In the genomic region with DNA sequence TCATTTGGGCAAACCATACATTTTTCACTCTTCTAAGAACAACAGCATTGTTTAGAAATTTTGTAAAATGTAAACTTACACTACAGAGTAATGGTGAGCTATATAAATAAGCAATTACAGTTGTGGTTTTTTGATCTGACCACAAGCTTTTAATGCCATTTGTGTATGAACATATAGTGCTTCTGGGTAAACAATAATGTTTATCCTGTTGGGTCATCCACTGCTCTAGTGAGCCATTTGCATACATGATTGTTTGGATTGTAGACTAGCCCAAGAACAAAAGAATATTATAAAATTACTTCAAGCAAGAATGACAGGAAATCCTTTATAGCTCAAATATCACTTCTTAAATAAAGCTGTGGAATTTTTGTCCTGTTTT, we compare ENCODE assay signal across 12 mouse cellular contexts.
DNase-seq lines count a peak whose midpoint lies in the region; ATAC-seq and TF ChIP-seq lines count a peak whose summit lies in the region.
"Had no signal": no experiment of that assay in that cellular context is flagged by ENCODE, and none has a peak within 500 bp of the region (broad histone marks: within the 10 kb centered on the region; RNA-seq: fewer than 3 reads in every experiment).

No protein-coding gene starts in this region.

- no peaks in the 10 kb centered on the region for H3K79me2 ChIP-seq in myocyte (ENCODE audit: control insufficient read depth, insufficient read depth)

- no peak for TF ChIP-seq POLR2A in myocyte (IDR thresholded peaks at IDR 0.05; ENCODE audit: insufficient read length, low read depth)

- no peak for DNase-seq in heart, embryonic 10.5 days (ENCODE audit: low spot score)
- DNase-seq in heart, adult 18-20 months: no peak
- no peak for DNase-seq in kidney, postnatal 0 days (ENCODE audit: low spot score)
- no peak for DNase-seq in kidney, adult 9 months
- DNase-seq in midbrain, postnatal 0 days (ENCODE audit: low spot score): no peak
- DNase-seq in layer of hippocampus, postnatal 14 days (ENCODE audit: low spot score in 2 of 2): no peak
- DNase-seq: cerebellum, adult 9-10 months; right cerebral cortex, postnatal 14 days; thymus, postnatal 4 days had no signal

- no peaks in the 10 kb centered on the region for H3K36me3 ChIP-seq in heart, embryonic 10.5 days
- H3K36me3 ChIP-seq in kidney, postnatal 0 days (ENCODE audit: insufficient read depth, low read length): no peaks in the 10 kb centered on the region
- H3K36me3 ChIP-seq in midbrain, embryonic 15.5 days (replicated peaks): no peaks in the 10 kb centered on the region
- H3K36me3 ChIP-seq in midbrain, postnatal 0 days (ENCODE audit: insufficient read depth, low read length): no peaks in the 10 kb centered on the region
- no peaks in the 10 kb centered on the region for H3K36me3 ChIP-seq in myocyte (ENCODE audit: control insufficient read depth, insufficient read depth)

- H3K4me3 ChIP-seq in heart, embryonic 10.5 days: no peak overlapping the region
- H3K4me3 ChIP-seq in kidney, postnatal 0 days (replicated peaks; ENCODE audit: low read depth, low read length): no peak overlapping the region
- no peak overlapping the region for H3K4me3 ChIP-seq in midbrain, embryonic 15.5 days
- H3K4me3 ChIP-seq in midbrain, postnatal 0 days (ENCODE audit: low read depth, low read length): no peak overlapping the region
- H3K4me3 ChIP-seq in myocyte: no peak overlapping the region

- H3K4me2 ChIP-seq in kidney, postnatal 0 days (ENCODE audit: low read length): peak overlapping the region; percentile 54
- peak overlapping the region; percentile 42; the same call in 1 of the 2 replicates for H3K4me2 ChIP-seq in midbrain, embryonic 15.5 days
- H3K4me2 ChIP-seq in midbrain, postnatal 0 days (ENCODE audit: low read depth, low read length, poor library complexity, severe bottlenecking): no peak overlapping the region
- H3K4me2 ChIP-seq in myocyte (ENCODE audit: low read depth): peak overlapping the region; percentile 37

- H3ac ChIP-seq in myocyte (ENCODE audit: control insufficient read depth, insufficient read length): no peak overlapping the region

- no peaks in the 10 kb centered on the region for H3K27me3 ChIP-seq in heart, embryonic 10.5 days (ENCODE audit: insufficient read depth, poor library complexity, severe bottlenecking)
- no peaks in the 10 kb centered on the region for H3K27me3 ChIP-seq in kidney, postnatal 0 days (ENCODE audit: insufficient read depth, low read length)
- H3K27me3 ChIP-seq in midbrain, embryonic 15.5 days (replicated peaks): no peaks in the 10 kb centered on the region
- no peaks in the 10 kb centered on the region for H3K27me3 ChIP-seq in midbrain, postnatal 0 days (ENCODE audit: insufficient read depth, low read length)
- no peaks in the 10 kb centered on the region for H3K27me3 ChIP-seq in myocyte (ENCODE audit: control insufficient read depth, insufficient read depth, insufficient read length)

- ATAC-seq in kidney, postnatal 0 days (replicated peaks; ENCODE audit: low FRiP score, low read depth): no peak
- ATAC-seq in midbrain, embryonic 15.5 days (replicated peaks): no peak
- ATAC-seq in midbrain, postnatal 0 days (ENCODE audit: low FRiP score): no peak
- ATAC-seq: activated CD4-positive, CD25-positive, alpha-beta regulatory T cell, adult 4 months had no signal

- peak overlapping the region; percentile 85 for H3K27ac ChIP-seq in heart, embryonic 10.5 days
- H3K27ac ChIP-seq in kidney, postnatal 0 days: no peak overlapping the region
- no peak overlapping the region for H3K27ac ChIP-seq in midbrain, embryonic 15.5 days
- H3K27ac ChIP-seq in midbrain, postnatal 0 days (ENCODE audit: low read depth, low read length): no peak overlapping the region

- H3K9ac ChIP-seq in kidney, postnatal 0 days (ENCODE audit: low read depth, low read length): no peak overlapping the region
- H3K9ac ChIP-seq in midbrain, embryonic 15.5 days: no peak overlapping the region
- H3K9ac ChIP-seq in midbrain, postnatal 0 days (replicated peaks; ENCODE audit: low read length, poor library complexity, severe bottlenecking): no peak overlapping the region

- H3K4me1 ChIP-seq in heart, embryonic 10.5 days: peaks cover 20% of the 10 kb centered on the region
- 0 out of 2 replicates have a peak, but pooled peaks cover 5% of the 10 kb centered on the region for H3K4me1 ChIP-seq in kidney, postnatal 0 days (replicated peaks; ENCODE audit: insufficient read depth, low read length)
- H3K4me1 ChIP-seq in midbrain, embryonic 15.5 days: peaks cover 13% of the 10 kb centered on the region
- H3K4me1 ChIP-seq in midbrain, postnatal 0 days (ENCODE audit: insufficient read depth, low read length): peaks cover 3% of the 10 kb centered on the region; the same call in 1 of the 2 replicates

- no peak for TF ChIP-seq CTCF in kidney, postnatal 0 days (IDR thresholded peaks at IDR 0.05; ENCODE audit: low read depth)
- no peak for TF ChIP-seq CTCF in midbrain, postnatal 0 days (IDR thresholded peaks at IDR 0.05)

- H3K9me3 ChIP-seq in heart, embryonic 10.5 days: no peaks in the 10 kb centered on the region
- H3K9me3 ChIP-seq in kidney, postnatal 0 days (replicated peaks; ENCODE audit: low read length): no peaks in the 10 kb centered on the region
- H3K9me3 ChIP-seq in midbrain, embryonic 15.5 days: no peaks in the 10 kb centered on the region
- no peaks in the 10 kb centered on the region for H3K9me3 ChIP-seq in midbrain, postnatal 0 days (ENCODE audit: low read length)

TF ChIP-seq in myocyte, 11 proteins besides CTCF, POLR2A, EP300 and RAD21:
- TF ChIP-seq MYOG (IDR thresholded peaks at IDR 0.05; ENCODE audit: control insufficient read depth in 1 of 3, insufficient read depth in 1 of 3, insufficient read length in 2 of 3, low read depth in 2 of 3): no peak
- TF ChIP-seq REST (IDR thresholded peaks at IDR 0.05; ENCODE audit: insufficient read depth, insufficient read length): no peak
- TF ChIP-seq MAX (IDR thresholded peaks at IDR 0.05; ENCODE audit: low read depth): no peak
- TF ChIP-seq CEBPB (IDR thresholded peaks at IDR 0.05; ENCODE audit: insufficient read depth, poor library complexity, severe bottlenecking): no peak
- no peak for TF ChIP-seq E2F4 (IDR thresholded peaks at IDR 0.05; ENCODE audit: insufficient read depth)
- no peak for TF ChIP-seq MYOD1 (IDR thresholded peaks at IDR 0.05; ENCODE audit: control insufficient read depth in 1 of 3, insufficient read length in 2 of 3, low read depth in 2 of 3)
- no peak for TF ChIP-seq TCF3 (IDR thresholded peaks at IDR 0.05; ENCODE audit: insufficient read length, low read depth)
- no peak for TF ChIP-seq USF1 (IDR thresholded peaks at IDR 0.05; ENCODE audit: low read depth)
- no peak for TF ChIP-seq POLR2AphosphoS2 (IDR thresholded peaks at IDR 0.05; ENCODE audit: insufficient read length, low read depth)
- TF ChIP-seq TCF12 (IDR thresholded peaks at IDR 0.05; ENCODE audit: insufficient read depth, poor library complexity, severe bottlenecking): no peak
- no peak for TF ChIP-seq SRF (IDR thresholded peaks at IDR 0.05; ENCODE audit: control insufficient read depth, insufficient read length, low read depth)
